Mouse (Mus musculus) T-helper 17 cell (primary cell): Measurements from ENCODE around the gene Podxl2.

Experiments
- in situ Hi-C, 2 experiments: fragments of 300-600 bp; cut with MboI, MseI; formaldehyde crosslinking; loops; 1 replicate in 1 of 2; 2 replicates in 1 of 2; pipeline ENCODE4 v1.15.1; 2025; ENCODE audit warnings: high pct_unique_total_duplicates in 2 of 2

Podxl2 gene

DNA sequence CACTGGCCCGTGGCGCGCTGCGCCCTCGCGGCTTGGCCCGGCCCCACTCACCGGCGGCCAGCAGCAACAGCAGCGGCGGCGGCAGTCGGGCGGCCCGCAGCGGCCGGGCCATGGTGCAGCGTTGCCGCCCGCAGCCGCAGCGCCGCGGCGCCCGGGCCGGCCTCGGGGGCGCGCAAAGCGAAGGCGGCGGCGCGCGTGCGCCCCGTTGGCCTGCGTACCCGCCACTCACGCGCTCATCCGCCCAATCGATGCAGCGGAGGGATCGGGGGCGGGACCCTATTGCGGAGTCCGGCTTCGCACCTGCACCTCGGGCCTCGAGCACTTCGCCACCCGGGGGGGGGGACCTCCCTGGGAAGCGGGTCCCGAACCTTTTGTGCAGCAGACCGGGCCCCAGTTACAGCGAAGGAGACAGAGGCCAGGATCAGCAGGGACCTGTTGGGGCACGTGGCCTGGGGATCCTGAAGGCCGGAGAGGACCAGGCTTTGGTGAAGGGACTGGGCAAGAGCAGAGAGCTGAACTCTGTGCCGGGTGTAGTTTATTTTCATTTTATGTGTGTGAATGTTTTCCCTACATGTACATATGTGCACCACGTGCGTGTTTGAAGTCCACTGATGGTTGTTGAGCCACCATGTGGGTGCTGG, at the start of gene Podxl2:
Gene Podxl2, minus strand, starts transcription at position 177 of the 641 bp plus-strand sequence.
- in situ Hi-C loops: loop anchor here (10.0 to 25.0 kb wide), 2 partner anchors 688 to 690 kb away; partner anchors contain the start of gene Gata2 (in 1 of the 2)

DNA sequence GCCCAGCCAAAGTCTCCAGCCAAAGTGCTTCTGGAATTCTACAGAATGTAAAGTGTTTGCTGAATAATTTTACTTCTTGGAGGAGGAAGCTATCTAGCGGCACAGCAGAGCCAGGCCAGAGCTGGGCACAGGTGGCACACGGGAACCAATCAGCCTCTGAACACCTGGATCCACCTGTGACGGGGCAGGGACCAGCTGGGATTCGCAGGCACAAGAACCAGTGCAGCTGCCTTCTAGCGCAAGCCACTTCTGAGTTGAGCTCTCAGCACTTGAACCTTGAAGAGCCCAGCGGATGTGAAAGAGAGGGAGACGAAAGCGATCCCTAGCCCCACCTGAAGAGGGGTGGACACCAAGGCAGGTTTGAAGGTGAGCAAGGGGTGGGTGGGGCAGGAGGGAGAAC, 44.0 kb upstream of the Podxl2 start:
- in situ Hi-C loops: loop anchor here in 1 of 2 experiments (25.0 kb wide), 1 partner anchor 1443 kb away; the partner anchor contains the start of gene Zxdc

DNA sequence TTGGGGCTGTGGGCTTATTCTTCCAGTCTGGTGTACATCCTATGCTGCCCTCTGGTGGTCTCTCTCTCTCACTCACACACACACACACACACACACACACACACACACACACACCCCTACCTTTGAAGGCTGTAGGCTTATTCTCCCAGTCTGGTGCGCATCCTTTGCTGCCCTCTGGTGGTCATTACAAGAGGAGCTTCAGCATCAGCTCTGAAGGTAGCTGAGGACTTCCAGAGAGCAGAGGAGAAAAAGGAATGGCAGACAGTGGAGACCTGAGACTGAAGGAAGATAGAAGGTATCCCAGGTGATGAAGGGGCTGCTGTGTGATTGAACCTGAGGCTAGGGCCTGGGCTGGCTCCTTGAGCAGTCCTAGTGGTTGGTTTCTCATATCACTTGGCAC, 41.3 kb upstream of the Podxl2 start:
- in situ Hi-C loops: loop anchor here in 1 of 2 experiments (25.0 kb wide), 1 partner anchor 1446 kb away; the partner anchor contains the start of gene Zxdc

DNA sequence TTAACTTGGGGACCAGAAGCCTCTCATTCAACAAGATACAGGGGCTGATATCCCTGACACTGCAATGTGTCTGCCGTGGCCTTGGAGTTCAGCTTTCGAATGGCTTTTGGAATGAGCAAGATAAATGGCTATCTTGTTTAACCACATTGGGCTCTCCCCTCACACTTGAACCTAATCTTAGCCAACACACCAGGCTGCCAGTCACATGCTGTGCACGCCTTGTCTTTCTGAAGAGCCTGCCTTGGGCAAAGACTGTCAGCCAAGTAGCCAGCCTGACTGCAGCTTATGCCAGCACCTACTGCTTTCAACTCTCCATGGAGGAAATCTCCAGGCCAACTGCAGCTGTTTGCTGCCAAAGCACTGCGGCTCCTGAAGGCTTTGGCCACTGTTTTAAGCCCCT, 40.7 kb upstream of the Podxl2 start:
- in situ Hi-C loops: loop anchor here in 1 of 2 experiments (25.0 kb wide), 1 partner anchor 1447 kb away; the partner anchor contains the start of gene Zxdc

GRCm38 (mm10) chr6:88914799-88915198, 40.0 kb upstream of the Podxl2 start:
- in situ Hi-C loops: loop anchor here in 1 of 2 experiments (25.0 kb wide), 1 partner anchor 1448 kb away; the partner anchor contains the start of gene Zxdc

DNA sequence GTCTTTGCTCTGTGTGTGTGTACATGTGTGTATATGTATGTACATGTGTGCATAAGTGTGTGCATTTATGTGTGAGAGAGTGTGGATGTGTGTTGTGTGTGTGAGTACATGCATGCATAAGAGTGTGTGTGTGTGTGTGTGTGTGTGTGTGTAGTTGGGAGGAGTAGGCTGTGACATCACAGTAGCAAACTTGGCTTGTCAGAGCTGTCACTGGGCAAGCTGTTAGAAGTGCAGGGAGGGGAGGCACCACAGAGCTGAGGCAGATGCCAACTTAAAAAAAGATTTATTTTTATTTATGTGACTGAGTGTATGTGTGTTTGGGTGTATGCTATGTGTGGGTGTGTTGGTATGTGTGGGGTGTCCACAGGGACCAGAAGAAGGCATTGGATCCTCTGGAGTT, 38.6 kb upstream of the Podxl2 start:
- in situ Hi-C loops: loop anchor here in 1 of 2 experiments (25.0 kb wide), 1 partner anchor 1449 kb away; the partner anchor contains the start of gene Zxdc

DNA sequence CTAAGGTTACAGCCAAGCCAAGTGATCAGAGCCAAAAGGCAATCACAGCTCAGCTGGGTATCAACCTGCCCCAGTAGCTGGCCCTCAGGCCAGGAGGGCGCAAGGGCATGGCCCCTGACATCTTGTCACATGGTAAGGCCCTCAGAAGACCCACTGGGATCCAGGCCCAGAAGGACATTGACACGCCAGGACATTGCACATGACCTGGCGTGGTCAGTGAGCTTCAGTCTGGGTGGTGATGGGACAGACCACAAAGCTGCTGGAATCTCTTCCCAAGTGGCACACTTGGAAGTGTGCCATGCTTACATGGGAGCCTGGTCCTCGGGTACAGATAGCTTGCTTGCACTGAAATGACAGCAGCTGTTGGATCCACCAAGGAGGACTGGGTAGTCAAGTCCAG, 38.2 kb upstream of the Podxl2 start:
- in situ Hi-C loops: loop anchor here in 1 of 2 experiments (25.0 kb wide), 1 partner anchor 1449 kb away; the partner anchor contains the start of gene Zxdc

GRCm38 (mm10) chr6:88909151-88909550, 34.3 kb upstream of the Podxl2 start:
- in situ Hi-C loops: loop anchor here in 1 of 2 experiments (25.0 kb wide), 1 partner anchor 1453 kb away; the partner anchor contains the start of gene Zxdc

- in situ Hi-C loops: loop anchor here in 1 of 2 experiments (25.0 kb wide), 1 partner anchor 1456 kb away; the partner anchor contains the start of gene Zxdc
Observed at GRCm38 (mm10) chr6:88906369-88907108, 31.7 kb upstream of the Podxl2 start.

DNA sequence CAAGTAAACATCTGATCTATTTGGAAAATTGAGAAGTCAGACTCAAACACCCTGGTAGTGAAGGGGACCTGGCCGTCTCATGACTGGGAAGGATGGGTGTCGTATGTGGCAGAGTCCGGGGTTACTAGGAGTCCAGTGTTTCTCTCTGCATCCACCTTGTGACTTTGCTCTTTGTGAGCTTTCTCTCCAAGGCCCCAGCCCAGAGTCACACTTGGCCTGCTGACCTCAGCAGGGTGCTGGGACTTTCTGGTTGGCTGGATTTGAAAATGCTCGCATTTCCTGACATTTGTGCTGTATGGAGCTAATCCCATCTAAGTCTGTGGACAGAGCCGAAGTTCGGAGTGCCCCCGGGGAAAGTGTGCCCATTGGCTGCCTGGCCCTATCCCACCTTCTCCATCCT, 30.2 kb upstream of the Podxl2 start:
- in situ Hi-C loops: loop anchor here in 1 of 2 experiments (25.0 kb wide), 1 partner anchor 1457 kb away; the partner anchor contains the start of gene Zxdc

DNA sequence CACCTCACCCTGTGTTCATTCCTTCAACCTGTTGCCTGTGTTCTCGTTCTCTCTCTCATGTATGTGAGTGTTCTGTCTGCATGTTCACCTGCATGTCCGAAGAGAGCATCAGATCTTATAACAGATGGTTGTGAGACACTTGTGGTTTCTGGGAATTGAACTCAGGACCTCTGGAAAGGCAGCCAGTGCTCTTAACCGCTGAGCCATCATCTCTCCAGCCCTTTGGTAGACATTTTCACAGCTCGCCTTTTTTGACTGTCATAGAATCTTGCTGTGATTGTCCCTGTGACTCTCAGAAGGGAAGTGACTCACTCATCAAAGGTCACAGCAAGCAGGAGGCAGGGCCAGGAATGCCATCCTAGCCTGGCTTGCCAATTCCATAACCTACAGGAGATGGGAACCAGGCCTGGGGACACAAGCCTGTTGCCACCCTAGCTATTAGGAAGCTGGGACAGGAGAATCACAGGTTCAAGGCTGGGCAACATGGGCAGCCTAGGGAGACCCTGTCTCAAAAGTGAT, 29.7 kb upstream of the Podxl2 start:
- in situ Hi-C loops: loop anchor here in 1 of 2 experiments (25.0 kb wide), 1 partner anchor 1458 kb away; the partner anchor contains the start of gene Zxdc

- in situ Hi-C loops: loop anchor here in 1 of 2 experiments (25.0 kb wide), 1 partner anchor 1459 kb away; the partner anchor contains the start of gene Zxdc
Observed at GRCm38 (mm10) chr6:88903708-88904107, 28.9 kb upstream of the Podxl2 start.

DNA sequence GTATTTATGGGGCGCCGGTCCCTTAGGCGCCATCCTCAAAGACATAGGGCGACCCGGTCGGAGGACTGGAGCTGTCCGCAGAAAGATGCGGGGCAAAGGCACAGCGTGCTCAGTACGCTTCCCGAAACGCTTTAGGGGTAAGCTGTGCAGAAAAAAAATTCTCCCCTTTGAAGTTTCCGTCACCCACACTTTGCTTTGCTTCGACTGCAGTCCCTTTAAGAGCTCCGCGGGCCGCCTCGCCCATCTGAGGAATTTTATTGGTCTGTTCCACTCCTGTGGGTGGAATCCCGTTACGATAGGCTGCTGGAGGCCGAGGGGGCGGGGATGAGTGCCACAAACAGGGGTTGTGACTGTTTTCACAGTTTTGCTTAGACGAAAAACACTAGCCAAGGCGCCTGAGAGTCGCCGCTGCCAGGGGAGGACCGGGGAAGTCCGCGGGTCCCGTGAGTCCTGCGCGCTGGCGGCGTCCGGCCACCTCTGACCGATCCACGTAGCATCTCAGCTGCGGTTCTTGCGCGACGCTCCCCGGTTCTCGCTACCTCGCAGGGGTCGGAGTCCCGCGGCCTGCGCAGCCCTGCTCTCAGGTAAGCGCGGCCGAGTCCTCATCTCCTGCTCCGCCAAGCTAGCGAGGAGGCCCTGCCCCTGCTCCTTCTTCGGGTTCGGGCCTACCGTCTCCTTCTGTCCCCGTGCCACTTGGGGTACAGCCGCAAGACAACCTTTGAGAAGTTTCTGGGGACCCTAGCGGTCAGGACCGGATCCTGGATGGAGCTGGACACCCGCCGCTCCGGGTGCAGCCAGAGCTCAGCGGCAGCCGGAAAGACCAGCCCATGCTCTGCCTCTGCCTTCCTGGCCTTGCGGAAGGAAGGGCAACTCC, 27.3 kb upstream of the Podxl2 start, which contains the start of gene Tpra1:
Gene Tpra1, plus strand, starts transcription at position 305 of the 874 bp plus-strand sequence.
- in situ Hi-C loops: loop anchor here in 1 of 2 experiments (25.0 kb wide), 1 partner anchor 1460 kb away; the partner anchor contains the start of gene Zxdc

DNA sequence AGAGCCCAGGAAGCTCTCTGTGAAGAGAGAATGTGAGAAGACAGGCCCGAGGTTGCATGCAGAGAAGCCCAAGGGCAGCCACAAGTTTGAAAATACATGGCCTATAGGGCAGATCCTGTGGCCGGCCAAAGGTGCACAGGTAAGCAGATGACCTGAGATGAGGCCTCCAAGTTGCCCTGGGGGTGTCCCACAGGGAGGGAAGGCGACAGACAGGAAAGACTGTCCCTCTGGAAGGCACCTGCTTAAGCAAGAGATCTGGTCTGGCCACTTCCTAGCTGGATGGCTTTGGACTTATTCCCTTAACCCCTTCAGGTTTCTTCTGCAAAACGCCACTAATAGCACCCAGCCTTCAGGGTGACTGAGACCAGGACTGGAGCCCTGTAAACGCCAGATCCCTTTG, 26.6 kb upstream of the Podxl2 start:
- in situ Hi-C loops: loop anchor here in 1 of 2 experiments (25.0 kb wide), 1 partner anchor 1461 kb away; the partner anchor contains the start of gene Zxdc

- in situ Hi-C loops: loop anchor here in 1 of 2 experiments (25.0 kb wide), 1 partner anchor 1463 kb away; the partner anchor contains the start of gene Zxdc
Observed at GRCm38 (mm10) chr6:88899628-88900027, 24.8 kb upstream of the Podxl2 start.

DNA sequence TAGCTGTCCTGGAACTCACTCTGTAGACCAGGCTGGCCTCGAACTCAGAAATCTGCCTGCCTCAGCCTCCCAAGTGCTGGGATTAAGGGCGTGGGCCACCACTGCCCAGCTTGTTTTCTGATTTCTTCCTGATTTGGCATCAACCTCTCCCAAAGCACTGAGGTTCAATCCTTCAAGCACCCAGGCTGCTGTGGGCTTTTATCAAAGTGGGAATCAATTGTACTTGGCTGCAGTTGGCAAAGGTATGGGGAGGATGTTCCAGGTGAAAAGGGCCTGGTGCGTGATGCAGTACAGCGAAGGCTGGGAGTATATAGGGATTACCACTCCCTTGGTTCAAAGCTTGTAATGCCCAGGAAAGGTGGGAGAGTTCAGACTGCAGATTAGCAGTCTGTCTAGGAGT, 24.2 kb upstream of the Podxl2 start:
- in situ Hi-C loops: no loop called here

GRCm38 (mm10) chr6:88898534-88899048, 23.7 kb upstream of the Podxl2 start, which contains the start of gene Mcm2:
Gene Mcm2, minus strand, starts transcription at chr6:88898780.
- in situ Hi-C loops: no loop called here

DNA sequence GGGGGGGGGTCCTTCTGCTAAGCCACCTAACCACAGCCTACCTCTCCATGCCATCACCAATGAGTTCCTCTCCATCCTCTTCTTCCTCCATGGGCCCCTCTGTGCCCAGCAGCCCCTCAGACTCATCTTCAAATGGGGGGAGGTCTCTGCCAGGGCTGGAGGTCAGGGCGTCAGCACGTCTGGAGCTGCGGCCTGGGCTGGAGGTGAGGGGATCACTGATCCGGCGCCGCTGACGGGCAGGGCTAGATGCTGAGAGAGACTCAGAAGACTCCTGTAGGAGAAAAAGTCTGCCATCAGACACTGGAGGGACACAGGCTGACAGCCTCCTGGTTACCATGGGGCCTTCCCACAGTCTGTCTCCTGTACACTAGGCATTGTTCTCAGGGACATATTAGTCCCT, 22.4 kb upstream of the Podxl2 start:
- in situ Hi-C loops: no loop called here

DNA sequence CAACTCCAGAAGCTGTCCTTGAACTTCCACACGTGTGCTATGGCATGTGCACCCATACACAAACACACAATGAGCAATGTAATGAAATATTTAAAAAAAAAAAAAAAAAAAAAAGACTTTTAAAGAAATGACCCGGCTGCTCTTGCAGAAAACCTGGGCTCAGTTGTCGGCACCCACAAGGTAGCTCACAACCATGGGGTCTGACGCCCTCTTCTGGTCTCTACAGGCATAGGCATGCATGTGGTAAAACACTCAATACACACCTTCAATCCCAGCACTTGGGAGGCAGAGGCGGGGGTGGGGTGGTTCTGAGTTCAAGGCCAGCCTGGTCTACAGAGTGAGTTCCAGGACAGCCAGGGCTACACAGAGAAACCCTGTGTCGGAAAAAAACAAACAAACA, 21.1 kb upstream of the Podxl2 start:
- in situ Hi-C loops: no loop called here

DNA sequence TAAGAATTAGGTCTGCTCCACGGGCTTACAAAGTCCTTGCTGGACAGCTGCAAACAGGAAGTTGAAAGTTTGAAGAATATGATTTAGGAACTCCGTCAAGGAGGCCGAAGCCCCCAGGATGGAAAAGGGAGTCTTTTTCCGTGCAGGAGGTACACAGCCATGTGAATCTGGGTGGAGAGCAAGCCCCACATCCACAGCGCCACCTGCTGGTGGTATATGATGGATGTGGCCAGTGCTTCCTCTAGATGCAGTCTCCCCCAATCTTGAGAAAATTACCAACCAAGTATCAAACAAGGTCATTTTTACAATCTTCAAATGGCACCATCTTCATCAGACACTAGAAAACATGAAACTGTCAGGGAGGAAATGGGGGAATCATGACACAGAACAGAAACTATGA, 18.7 kb upstream of the Podxl2 start:
- in situ Hi-C loops: no loop called here
